Mouse (Mus musculus) left cerebral cortex, adult 18-20 months (tissue): ENCODE measurements at regions not wholly inside any gene's neighbourhood (a gene's known extent, or its start where the extent isn't known, plus 50 kb on each side); places are given as distances from the start of the nearest gene placed in this dataset.

Experiments
- DNase-seq, 2 experiments: peaks; one replicate each; pipeline ENCODE4 v3.0.0; 2021 to 2022; ENCODE audit warnings: low spot score in 2 of 2, mixed read lengths in 1 of 2

- DNase-seq, result no peak
These were observed 60.4 kb upstream of the Prdx6b start for GRCm38 (mm10) chr2:80231891-80232290.

- no peak for DNase-seq
These were observed 75.9 kb upstream of the Pde1a start for GRCm38 (mm10) chr2:80205074-80205727.

- no peak for DNase-seq
These were observed 74.2 kb upstream of the Pde1a start for GRCm38 (mm10) chr2:80203486-80203885.

GRCm38 (mm10) chr2:80195896-80196410, 66.7 kb upstream of the Pde1a start:
- DNase-seq, result no peak

- DNase-seq, result peak; percentile 74 to 76
These were observed 59.1 kb upstream of the Pde1a start for GRCm38 (mm10) chr2:80188374-80188773.

- DNase-seq, result peak; percentile 16 to 21
These were observed 57.6 kb upstream of the Pde1a start for GRCm38 (mm10) chr2:80186867-80187266.
